Mouse (Mus musculus) ES-E14 (cell line): ENCODE measurements around the gene Ccn5. TPM values are rescaled to one million over a fixed set of nuclear protein-coding genes. Genes with fewer than 3 reads are reported as not detected.

Experiments
- DNase-seq: peaks from one replicate; pipeline ENCODE4 v3.0.0-alpha.2; 2013; ENCODE audit warnings: low read depth, low spot score
- H3K27ac ChIP-seq: 2 replicates; pipeline ENCODE4 v1.5.1; 2012; ENCODE audit warnings: low read depth, mild to moderate bottlenecking, low read length, moderate library complexity, mixed read lengths; ENCODE audit not compliant: poor library complexity, insufficient read depth, severe bottlenecking
- H3K36me3 ChIP-seq: 2 replicates; pipeline ENCODE4 v1.6.1; 2012; ENCODE audit warnings: mild to moderate bottlenecking, low read length, moderate library complexity, mixed read lengths; ENCODE audit not compliant: control insufficient read depth, poor library complexity, insufficient read depth, severe bottlenecking
- H3K4me1 ChIP-seq, 2 experiments: fragments of 150-350 bp in 1 of 2; sonication (generic) in 1 of 2; 2 replicates each; pipeline ENCODE4 v1.6.1; 2012; ENCODE audit warnings: low read length in 2 of 2, mild to moderate bottlenecking in 1 of 2, mixed read lengths in 1 of 2; ENCODE audit not compliant: control insufficient read depth in 2 of 2, insufficient read depth in 2 of 2, poor library complexity in 1 of 2
- H3K4me3 ChIP-seq, 2 experiments: fragments of 150-350 bp in 1 of 2; sonication (generic) in 1 of 2; 2 replicates each; pipeline ENCODE4 v1.5.1; 2012; ENCODE audit warnings: low read length in 2 of 2, low read depth in 1 of 2, mild to moderate bottlenecking in 1 of 2, mixed read lengths in 1 of 2; ENCODE audit not compliant: insufficient read depth in 1 of 2, poor library complexity in 1 of 2, severe bottlenecking in 1 of 2
- H3K9ac ChIP-seq: 2 replicates; pipeline ENCODE4 v1.6.1; 2012; ENCODE audit warnings: low read depth, mild to moderate bottlenecking, low read length, mixed read lengths; ENCODE audit not compliant: poor library complexity, insufficient read depth, severe bottlenecking
- H3K9me3 ChIP-seq: fragments of 150-350 bp; sonication (generic); 2 replicates; pipeline ENCODE4 v1.6.1; 2012; ENCODE audit warnings: low read depth, mild to moderate bottlenecking, low read length; ENCODE audit not compliant: control insufficient read depth, insufficient read depth
- CHD2 ChIP-seq: IDR thresholded peaks from 2 replicates; pipeline ENCODE4 v1.6.1; 2014; ENCODE audit warnings: mild to moderate bottlenecking, low read depth, low read length, inconsistent platforms
- HCFC1 ChIP-seq: IDR thresholded peaks from 2 replicates; pipeline ENCODE4 v1.6.1; 2012; ENCODE audit warnings: low read length, inconsistent platforms, borderline replicate concordance; ENCODE audit not compliant: insufficient read depth
- MAFK ChIP-seq: IDR thresholded peaks from 2 replicates; pipeline ENCODE4 v1.6.1; 2014; ENCODE audit warnings: mild to moderate bottlenecking, low read depth, low read length, inconsistent platforms; ENCODE audit not compliant: insufficient read depth
- ZC3H11A ChIP-seq: IDR thresholded peaks from 2 replicates; pipeline ENCODE4 v1.6.1; 2012; ENCODE audit warnings: low read depth, mild to moderate bottlenecking, inconsistent platforms, low read length, borderline replicate concordance
- ZNF384 ChIP-seq: IDR thresholded peaks from 2 replicates; pipeline ENCODE4 v1.6.1; 2012; ENCODE audit warnings: low read depth, low read length, inconsistent platforms
- in situ Hi-C, 2 experiments: fragments of 600-800 bp; cut with MboI; formaldehyde crosslinking; loops; one replicate each; pipeline ENCODE4 v1.15.1; 2025; ENCODE audit warnings: low sequenced_read_pairs in 2 of 2, inconsistent platforms in 1 of 2; ENCODE audit not compliant: unreplicated experiment in 2 of 2
- total RNA-seq: library from RNA; depleted of rRNA; stranded (reverse); fragments of 300-350 nt; gene quantifications from 2 replicates; pipeline ENCODE4 v1.2.3, GENCODE M21; 2012

The Ccn5 gene
- total RNA-seq, 1 experiment, result 0.27 TPM

DNA sequence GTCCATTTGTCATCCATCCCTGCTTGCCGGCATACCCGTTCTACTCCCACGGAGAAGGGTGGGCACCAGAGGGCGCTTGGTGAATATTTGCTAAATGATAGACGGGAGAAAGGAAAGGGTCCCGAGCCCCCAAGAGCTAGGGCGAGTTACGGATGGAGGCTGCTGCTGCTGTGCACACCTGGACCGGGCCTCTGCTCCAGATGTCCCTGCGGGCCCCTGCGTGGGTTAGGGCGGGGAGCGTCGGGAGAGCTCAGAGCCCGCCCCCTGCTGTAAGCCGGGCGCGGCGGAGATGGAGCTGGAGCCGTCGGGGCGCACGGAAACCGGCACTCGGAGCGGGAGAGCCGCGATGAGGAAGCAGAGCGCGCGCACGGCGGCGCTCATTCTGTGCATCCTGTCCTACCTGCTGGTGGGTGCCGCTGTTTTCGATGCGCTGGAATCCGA is 32.8 kb downstream of the Ccn5 start, which contains the start of gene Kcnk15:
Kcnk15 (plus strand) TSS at position 191 of the 441 bp plus-strand sequence.
- Histone ChIP-seq H3K4me3 (peak within 1 kb of the TSS; percentile 43 to 59; a peak in 3 of 4 replicates), H3K9ac (peak within 1 kb of the TSS; percentile 30; the same call in 1 of the 2 replicates), H3K27ac (no peak within 1 kb of the TSS), H3K9me3 (no peaks in the 10 kb centered on the region), H3K36me3 (no peaks in the 10 kb centered on the region), H3K4me1 (peaks cover 0 to 3% of the 10 kb centered on the region in 2 experiments; a peak in 1 of 4 replicates)
- in situ Hi-C loops, result loop anchor here (10.0 to 25.0 kb wide), 2 partner anchors 91 to 109 kb away; no protein-coding TSS in a partner anchor
- DNase-seq, result peak; percentile 27
- no peak for TF ChIP-seq ZC3H11A
- no peak for TF ChIP-seq CHD2
- TF ChIP-seq ZNF384, result no peak
- no peak for TF ChIP-seq MAFK
- TF ChIP-seq HCFC1, result no peak

DNA sequence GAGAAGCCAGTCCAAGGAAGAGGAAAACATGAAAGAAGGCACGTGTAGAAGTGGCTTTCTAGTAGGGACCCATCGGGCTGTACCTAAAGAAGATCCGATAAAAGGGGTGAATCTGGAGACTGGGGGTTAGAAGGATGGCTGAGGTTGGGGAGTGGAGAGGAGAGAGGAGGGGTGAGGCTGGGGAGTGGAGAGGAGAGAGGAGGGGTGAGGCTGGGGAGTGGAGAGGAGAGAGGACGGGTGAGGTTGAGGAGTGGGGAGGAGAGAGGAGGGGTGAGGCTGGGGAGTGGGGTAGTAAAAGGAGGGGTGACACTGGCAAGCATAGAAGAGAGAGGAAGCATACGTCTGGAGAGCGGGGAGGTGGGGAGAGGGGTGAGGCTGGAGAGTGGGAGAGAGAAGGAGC is 36.6 kb downstream of the Ccn5 start:
- in situ Hi-C loops, result loop anchor here (10.0 to 25.0 kb wide), 2 partner anchors 88 to 105 kb away; no protein-coding TSS in a partner anchor
- TF ChIP-seq ZNF384 (no peak), ZC3H11A (no peak), CHD2 (no peak), MAFK (no peak), HCFC1 (no peak)
- Histone ChIP-seq H3K36me3 (no peaks in the 10 kb centered on the region), H3K27ac (no peak overlapping the region), H3K9me3 (no peaks in the 10 kb centered on the region), H3K4me3 (no peak overlapping the region), H3K4me1 (peaks cover 0 to 3% of the 10 kb centered on the region in 2 experiments; a peak in 1 of 4 replicates), H3K9ac (no peak overlapping the region)
- no peak for DNase-seq

DNA sequence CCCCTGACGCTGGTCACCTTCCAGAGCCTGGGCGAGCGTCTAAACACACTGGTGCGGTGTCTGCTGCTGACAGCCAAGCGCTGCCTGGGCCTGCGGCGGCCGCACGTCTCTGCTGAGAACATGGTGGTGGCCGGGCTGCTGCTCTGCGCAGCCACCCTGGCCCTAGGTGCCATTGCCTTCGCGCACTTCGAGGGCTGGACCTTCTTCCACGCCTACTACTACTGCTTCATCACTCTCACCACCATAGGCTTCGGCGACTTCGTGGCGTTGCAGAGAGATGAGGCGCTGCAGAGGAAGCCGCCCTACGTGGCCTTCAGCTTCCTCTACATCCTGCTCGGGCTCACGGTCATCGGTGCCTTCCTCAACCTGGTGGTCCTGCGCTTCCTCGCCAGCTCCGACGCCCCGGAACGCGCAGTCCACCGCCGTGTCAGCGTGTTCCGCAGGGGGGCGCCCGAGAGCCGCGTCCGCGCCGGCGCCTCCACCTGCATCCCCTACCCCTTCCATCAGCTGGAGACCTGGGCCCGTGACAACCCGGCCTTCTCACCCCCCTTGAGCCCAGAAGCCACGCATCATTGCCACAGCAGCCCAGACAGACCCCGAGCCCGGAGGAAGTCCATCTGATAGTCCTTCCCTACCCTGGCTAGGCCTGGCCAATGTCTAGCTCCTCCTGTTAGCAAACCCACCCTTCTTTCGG is 37.7 kb downstream of the Ccn5 start:
- in situ Hi-C loops, result loop anchor here (10.0 to 25.0 kb wide), 2 partner anchors 86 to 104 kb away; no protein-coding TSS in a partner anchor
- no peaks in the 10 kb centered on the region for H3K9me3 ChIP-seq
- DNase-seq, result no peak
- H3K4me1 ChIP-seq, result peaks cover 0 to 3% of the 10 kb centered on the region in 2 experiments; a peak in 1 of 4 replicates
- H3K27ac ChIP-seq, result no peak overlapping the region
- TF ChIP-seq ZC3H11A (no peak), HCFC1 (no peak), ZNF384 (no peak), MAFK (no peak), CHD2 (no peak)
- no peak overlapping the region for H3K9ac ChIP-seq
- H3K36me3 ChIP-seq, result no peaks in the 10 kb centered on the region
- peak overlapping the region; percentile 55 to 59 for H3K4me3 ChIP-seq

DNA sequence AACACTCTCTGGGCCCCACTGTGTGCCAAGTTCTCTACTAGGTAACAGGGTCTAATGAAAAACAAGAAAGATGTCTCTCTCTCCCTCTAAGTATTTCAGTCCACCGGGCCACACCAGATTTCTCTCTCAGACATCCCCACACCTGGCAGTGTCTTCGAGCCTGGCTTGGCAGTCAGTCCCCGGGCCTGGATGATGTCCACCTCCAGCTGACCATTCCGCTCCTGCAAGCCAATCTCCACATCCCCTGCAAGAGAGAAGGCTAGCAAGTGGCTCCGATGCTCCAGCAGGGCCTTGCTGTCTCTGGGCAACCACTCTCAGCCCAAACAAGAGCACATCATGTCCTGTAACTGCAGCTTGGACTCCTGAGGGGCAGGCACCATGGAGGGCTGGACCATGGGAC is 44.6 kb downstream of the Ccn5 start:
- Histone ChIP-seq H3K36me3 (no peaks in the 10 kb centered on the region), H3K4me1 (no peaks in the 10 kb centered on the region), H3K27ac (no peak overlapping the region), H3K4me3 (no peak overlapping the region), H3K9ac (no peak overlapping the region), H3K9me3 (no peaks in the 10 kb centered on the region)
- in situ Hi-C loops, result loop anchor here in 1 of 2 experiments (25.0 kb wide), 1 partner anchor 97 kb away; no protein-coding TSS in a partner anchor
- TF ChIP-seq ZNF384 (no peak), HCFC1 (no peak), MAFK (no peak), CHD2 (no peak), ZC3H11A (no peak)
- no peak for DNase-seq
